Mouse (Mus musculus) erythroblast, embryonic 14.5 days (primary cell): ENCODE data around the gene Nudt1.

Experiments used
- GATA1 ChIP-seq: IDR thresholded peaks from 2 replicates; pipeline ENCODE4 v1.6.1; 2012; ENCODE audit warnings: low read length, inconsistent platforms, mixed read lengths
- TAL1 ChIP-seq: IDR thresholded peaks from 3 replicates; pipeline ENCODE4 v1.6.1; 2012; ENCODE audit warnings: low read length, inconsistent platforms, mixed read lengths

- TF ChIP-seq GATA1 (no peak), TAL1 (no peak)
Observed at GRCm38 (mm10) chr5:140338779-140339178, 17.3 kb downstream of the Nudt1 start.
